Mouse (Mus musculus): Measurements from ENCODE around the gene Klhdc4.

Gene Klhdc4

DNA sequence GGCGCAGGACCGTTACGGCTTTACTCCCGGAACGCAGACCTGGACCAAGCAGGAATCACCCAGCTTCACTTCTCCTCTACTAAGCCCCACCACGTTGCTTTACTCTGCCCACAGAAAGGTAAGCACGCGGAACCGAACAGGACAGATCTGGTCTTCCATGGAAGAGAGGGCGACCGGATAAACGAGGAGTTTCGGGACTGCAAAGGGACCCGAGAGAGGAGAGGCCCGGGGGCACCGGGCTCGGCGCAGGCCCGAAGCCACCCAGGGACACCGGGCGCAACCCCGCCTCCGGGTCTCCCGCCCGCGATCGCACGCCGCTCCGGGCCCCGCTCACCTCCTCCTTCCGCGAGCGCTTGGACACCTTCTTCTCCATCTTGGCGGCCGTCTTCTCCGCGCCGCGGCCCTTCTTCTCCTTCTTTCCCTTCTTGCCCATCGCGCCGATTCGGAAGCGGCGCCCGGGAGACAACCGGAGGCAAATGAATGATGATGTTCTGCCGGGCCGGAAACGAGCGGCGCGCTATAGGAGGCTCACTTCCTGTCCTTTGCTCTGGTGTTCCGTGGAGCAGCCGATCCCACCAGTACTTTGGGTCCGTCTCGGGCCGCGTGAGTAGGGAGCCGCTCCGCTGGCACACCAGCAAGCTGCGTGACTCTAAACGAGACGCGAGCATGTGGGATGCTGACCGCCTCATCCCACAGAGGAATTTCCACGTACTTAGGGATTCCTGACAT is at the start of gene Klhdc4:
Gene Klhdc4 (minus strand): TSS at position 522 of the 729 bp plus-strand sequence.
- peak; percentile 84 to 87 for DNase-seq

GRCm38 (mm10) chr8:121877828-121878480 is 48.6 kb upstream of the Klhdc4 start:
- no peak for DNase-seq

DNA sequence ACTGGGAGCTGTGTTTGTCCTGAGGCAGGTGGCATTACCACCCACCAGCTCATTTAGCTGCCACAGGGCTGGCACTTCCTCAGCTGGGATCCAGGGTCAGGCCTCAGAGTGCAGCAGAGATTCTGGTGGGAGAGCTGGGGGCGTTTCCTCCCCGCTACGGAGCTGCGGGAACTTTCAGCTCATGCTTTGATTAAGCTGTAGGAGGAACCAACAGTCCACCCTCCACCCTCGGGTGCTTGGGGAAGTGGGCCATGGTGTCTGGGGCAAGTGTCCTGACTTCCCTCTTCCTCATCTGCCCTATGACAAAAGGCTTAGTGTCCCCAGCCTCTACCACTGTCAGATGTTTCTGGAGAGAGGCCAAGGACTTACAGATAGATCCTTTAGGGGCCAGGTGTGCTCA is 47.8 kb upstream of the Klhdc4 start:
- DNase-seq: no peak

DNA sequence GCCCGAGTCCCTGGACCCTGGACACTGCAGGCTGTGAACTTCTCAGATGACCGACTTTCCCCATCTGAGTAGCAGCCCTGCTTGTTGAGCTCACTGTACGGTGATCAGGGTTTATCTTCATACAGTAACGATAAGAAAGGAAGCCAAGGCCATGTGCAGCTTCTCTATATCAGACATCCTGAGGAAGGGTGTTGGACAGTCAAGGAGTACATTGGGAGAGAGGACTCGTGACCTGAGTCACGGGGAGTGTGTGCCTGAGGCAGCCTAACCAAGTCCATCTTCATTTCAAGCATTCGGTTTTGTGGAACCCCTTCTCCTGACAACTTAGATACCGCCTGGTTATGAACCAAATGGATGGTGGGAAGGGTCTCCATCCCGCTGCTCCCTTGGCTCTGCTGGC is 46.1 kb upstream of the Klhdc4 start:
- no peak for DNase-seq

DNA sequence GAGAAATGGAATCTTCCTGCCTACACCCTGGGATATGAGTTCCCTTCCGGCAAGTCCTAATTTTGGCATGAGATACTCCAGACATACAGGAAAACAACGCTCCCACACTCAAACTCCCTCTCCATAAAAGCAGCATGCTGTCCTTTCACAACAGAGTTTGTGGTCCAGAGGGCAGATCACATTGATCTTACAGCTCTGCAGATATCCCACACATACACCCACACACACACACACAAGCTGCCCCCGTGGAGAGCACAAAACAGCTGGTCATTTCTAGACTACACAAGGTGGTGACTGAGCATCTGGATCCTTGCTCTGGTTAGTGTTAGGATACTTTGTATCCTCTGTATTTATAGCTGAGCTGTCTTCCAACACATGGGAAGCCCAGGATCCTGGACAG is 45.7 kb upstream of the Klhdc4 start:
- no peak for DNase-seq

- DNase-seq: peak; percentile 16 to 29
Measured at GRCm38 (mm10) chr8:121874031-121874430, 44.7 kb upstream of the Klhdc4 start.

DNA sequence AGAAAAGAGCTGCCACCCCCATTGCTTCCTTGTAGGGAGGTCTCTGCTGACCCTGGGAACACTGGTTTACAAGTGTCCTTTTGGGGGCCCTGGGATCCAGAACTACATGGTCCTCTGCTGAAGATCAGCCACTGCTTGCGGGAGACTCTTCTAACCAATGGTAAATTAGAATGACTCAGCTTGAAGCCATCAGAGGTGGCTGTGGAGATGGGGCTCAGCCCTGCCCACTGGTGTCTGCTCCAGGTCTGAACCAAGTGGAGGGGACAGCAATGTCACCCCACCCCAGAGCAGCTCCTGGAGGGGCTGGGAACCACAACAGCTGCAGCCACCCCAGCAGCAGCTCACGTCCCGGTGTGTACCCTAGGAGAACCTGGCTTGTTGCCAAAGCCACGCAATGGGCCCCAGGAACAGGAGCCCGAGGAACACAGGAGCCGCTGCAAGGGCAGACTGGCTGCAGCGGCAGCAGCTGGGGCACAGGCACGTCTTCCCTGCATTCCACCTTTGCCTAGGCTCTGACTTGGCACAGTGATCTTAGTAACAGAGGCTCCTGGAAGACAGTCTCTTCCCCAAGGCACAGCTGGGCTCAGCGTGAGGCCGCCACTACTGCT is 42.6 kb upstream of the Klhdc4 start:
- DNase-seq: peak in 1 of 2 experiments; percentile 24

- no peak for DNase-seq
Measured at GRCm38 (mm10) chr8:121870190-121870589, 40.8 kb upstream of the Klhdc4 start.

GRCm38 (mm10) chr8:121868896-121869295 is 39.5 kb upstream of the Klhdc4 start:
- DNase-seq: no peak

DNA sequence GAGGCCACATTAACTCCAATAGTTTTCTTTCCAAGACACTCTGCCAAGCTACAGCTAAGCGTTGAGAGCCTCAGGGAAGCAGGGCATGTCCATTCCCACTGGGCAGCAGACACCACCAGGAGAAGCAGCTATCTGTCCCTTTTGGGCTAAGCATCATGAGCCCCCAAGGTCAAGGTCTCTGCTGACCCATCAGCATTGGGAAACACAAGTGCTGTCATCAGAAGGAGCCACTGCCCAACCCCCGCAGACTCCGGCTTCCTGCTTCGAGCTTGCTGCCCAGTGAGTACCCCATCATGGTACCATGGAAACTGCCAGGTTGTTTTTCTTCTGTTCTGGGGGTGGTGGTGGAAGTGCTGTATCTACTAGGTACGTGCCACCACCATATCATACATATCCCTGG is 38.8 kb upstream of the Klhdc4 start:
- no peak for DNase-seq

- no peak for DNase-seq
Measured at GRCm38 (mm10) chr8:121865356-121865755, 36.0 kb upstream of the Klhdc4 start.

DNA sequence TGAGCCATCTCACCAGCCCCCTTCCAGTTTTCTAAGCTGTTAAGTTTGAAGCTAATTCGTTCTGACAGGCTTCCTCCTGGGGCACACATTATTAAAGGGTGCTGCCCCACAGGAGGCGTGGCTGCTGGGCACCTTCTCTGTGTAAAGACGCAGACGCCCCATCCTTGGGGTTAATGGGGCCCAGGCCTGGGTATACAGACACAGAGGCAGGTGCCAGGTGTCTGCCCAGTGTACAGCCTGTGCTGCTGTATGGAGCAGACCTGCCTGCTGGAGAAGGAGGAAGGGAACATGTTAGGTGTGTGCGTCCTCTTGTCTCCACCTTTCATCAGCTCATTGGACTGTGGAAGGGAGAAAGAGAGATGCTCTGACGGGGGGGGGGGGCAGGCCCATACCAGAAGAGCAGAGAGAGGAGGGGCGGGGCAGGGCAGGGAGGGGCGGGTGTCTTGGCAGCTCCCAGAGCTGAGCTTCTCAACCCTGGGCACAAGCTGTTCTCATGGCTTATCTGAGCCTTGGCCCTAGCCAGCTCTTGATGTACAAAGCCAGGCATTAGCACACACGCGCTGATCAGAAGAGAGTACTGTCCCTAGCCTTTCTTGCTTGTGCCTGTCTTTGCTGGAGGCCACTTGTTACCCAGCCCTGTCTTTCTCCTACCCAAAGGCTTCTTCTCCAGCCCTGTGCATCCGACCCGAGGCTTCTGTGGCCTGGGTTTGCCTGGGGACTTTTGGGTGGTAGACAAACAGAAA is 32.6 kb upstream of the Klhdc4 start:
- no peak for DNase-seq

GRCm38 (mm10) chr8:121861276-121861675 is 31.9 kb upstream of the Klhdc4 start:
- no peak for DNase-seq

DNA sequence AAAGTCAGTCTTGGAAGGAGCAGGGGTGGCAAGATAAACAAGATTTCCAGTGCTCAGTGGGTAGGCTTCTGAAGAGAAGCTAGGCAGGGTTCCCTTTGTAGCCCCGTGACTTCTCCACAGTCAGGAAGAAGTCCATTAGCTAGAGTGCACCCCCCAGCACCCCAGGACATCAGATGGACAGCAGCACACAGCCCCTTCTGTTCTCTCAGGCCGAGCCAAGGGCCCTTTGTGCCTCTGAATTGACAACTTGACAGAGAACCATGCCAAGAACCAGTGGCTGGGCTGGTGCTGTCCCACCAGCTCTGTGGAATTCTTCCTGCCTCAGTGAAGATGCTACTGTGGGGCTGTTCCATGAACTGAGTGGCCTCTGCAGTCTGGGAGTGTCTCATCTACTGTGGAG is 28.4 kb upstream of the Klhdc4 start:
- no peak for DNase-seq

- DNase-seq: no peak
Measured at GRCm38 (mm10) chr8:121857331-121857730, 28.0 kb upstream of the Klhdc4 start.

DNA sequence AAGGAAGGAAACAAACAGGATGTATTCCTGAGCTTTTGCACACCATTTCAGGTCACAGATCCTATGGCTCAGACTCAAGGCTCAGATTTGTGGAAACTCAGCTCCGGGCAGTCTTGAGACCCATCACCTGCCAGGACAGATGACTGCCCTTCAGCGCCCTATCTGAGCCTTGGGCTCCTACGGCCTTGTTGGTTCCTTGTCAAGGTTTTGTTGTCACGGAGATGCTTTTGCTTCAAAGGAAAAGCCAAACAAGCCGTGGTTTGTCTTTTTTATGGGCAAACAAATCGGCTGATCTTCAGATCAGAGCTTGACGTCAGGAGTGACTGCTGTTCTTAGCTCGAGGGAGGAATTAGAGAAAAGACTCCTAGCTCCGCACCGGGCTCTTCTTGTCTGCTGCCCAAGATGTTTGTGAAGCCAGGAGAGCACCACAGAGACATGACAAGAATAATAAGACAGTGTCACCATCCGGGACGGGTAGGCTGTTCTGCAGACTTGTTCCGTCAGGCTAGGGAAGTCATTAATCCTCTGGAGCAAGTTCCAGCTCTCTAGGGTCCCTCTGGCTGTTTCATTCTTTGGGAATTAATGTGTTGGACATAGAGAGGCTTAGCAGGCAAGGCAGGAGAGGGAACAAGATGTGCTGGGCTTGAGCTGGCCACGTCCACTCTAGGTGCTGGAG is 26.8 kb upstream of the Klhdc4 start:
- DNase-seq: no peak

DNA sequence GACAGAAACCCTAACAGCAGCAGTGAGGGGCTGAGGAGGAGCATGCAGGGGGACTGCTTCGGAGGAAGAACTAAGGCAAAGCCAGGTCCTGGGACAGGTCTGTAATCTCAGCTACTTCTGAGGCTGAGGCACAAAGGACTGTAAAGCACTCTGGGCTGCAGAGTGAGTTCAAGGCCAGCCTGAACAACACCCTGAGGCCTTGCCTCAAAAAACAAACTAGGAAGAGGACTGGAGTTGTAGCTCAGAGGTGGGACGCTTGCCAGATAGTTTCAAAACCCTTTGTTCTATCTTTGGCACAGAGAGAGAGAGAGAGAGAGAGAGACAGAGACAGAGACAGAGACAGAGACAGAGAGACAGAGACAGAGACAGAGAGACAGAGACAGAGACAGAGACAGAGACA is 24.2 kb upstream of the Klhdc4 start:
- no peak for DNase-seq

GRCm38 (mm10) chr8:121852464-121852863 is 23.1 kb upstream of the Klhdc4 start:
- no peak for DNase-seq

- DNase-seq: no peak
Measured at GRCm38 (mm10) chr8:121851716-121852115, 22.3 kb upstream of the Klhdc4 start.

DNA sequence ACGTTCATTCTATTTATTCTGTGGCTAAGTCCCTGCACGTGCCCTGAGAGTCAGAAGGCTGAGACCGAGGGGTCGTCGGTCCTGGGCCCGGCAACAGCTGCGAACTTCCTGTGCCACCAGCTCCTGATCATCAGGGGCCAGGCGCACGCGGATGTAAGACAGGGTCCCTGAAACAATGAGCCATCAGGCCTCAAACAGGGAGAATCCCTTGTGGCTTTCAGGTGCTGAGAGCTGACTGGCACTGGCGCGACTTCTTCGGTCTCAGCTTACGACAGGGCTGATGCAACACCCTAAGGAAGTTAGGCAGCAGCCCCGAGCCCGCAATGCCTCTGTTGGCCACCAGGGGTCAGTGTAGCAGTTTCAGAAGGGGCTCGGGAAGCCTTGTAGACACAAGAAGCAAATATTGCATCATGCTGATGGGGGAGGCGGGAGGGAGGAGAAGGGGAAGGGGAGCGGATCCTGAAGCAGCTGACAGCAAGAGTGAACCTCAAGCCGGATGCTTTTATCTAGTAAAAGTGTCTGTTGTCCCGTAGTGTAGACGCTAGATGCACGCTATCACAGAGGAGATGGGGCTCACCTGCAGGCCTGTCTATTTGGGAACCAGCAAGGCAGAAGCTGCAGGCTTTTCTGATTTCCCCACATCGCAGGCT is 21.6 kb upstream of the Klhdc4 start:
- peak; percentile 94 to 97 for DNase-seq

- no peak for DNase-seq
Measured at GRCm38 (mm10) chr8:121850436-121850820, 21.1 kb upstream of the Klhdc4 start.

DNA sequence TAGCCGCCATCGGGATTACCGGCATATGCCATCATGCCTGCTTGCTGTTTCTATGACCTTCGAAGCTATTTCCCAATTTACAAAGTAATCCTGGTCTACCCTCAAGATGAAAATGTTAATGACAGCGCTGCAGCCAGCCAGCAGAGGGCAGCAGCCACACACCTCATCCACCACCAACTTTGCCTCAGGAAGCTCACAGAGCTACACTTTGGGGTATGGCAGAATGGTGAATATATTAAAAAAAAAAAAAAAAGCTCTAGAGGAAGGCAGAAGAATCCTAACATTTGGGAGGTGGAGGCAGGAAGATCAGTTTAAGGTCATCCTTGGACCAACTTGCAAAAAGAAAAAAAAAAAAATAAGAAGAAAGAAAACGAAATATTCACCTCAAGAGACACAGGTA is 20.6 kb upstream of the Klhdc4 start:
- peak; percentile 72 to 76 for DNase-seq

Measured in thymus, postnatal 36 days (tissue).